Mouse (Mus musculus): ENCODE measurements around the gene Slc7a4. TPM values are rescaled to one million over a fixed set of nuclear protein-coding genes. Genes with fewer than 3 reads are reported as not detected.
A peak's percentile ranks its signal among the peaks of the same experiment; 100 is the strongest.

The Slc7a4 gene
- 1.1 and 1.8 TPM in 2 replicates for polyA plus RNA-seq (2014; fragmentation: Nextera tagmentation; extraction: Ambion mirVana)

GRCm38 (mm10) chr16:17583064-17583463, at the start of gene Slc7a4:
Gene Slc7a4, minus strand, starts transcription at chr16:17583214.
- WGBS = 13% methylated on average over 8 of the region's 8 CpGs

GRCm38 (mm10) chr16:17632580-17632979, 49.6 kb upstream of the Slc7a4 start:
- Histone ChIP-seq H3K4me2 (ENCODE audit: low read depth, severe bottlenecking) (no peak overlapping the region), H3K27ac (replicated peaks; ENCODE audit: low read depth, low read length) (no peak overlapping the region), H3K9ac (ENCODE audit: low read length) (no peak overlapping the region), H3K36me3 (ENCODE audit: control insufficient read depth, insufficient read depth, low read length) (peaks cover 33% of the 10 kb centered on the region), H3K27me3 (ENCODE audit: control insufficient read depth, insufficient read depth, low read length) (no peaks in the 10 kb centered on the region), H3K9me3 (ENCODE audit: control insufficient read depth, low read length) (no peaks in the 10 kb centered on the region), H3K4me1 (ENCODE audit: control insufficient read depth, insufficient read depth, low read length) (no peaks in the 10 kb centered on the region), H3K4me3 (ENCODE audit: low read depth, low read length) (no peak overlapping the region)
- WGBS = 96% methylated on average over 2 of the region's 2 CpGs
- no peak for DNase-seq (ENCODE audit: low spot score)
- ATAC-seq (ENCODE audit: insufficient number of reproducible peaks, low FRiP score, low TSS enrichment, low read depth) = no peak

More at GRCm38 (mm10) chr16:17583064-17583463, at the start of gene Slc7a4:
- Histone ChIP-seq H3K9ac (ENCODE audit: low read length) (no peak within 1 kb of the TSS), H3K4me3 (ENCODE audit: low read depth, low read length) (no peak within 1 kb of the TSS), H3K27ac (replicated peaks; ENCODE audit: low read depth, low read length) (no peak within 1 kb of the TSS), H3K4me1 (ENCODE audit: control insufficient read depth, insufficient read depth, low read length) (no peaks in the 10 kb centered on the region), H3K4me2 (ENCODE audit: low read depth, severe bottlenecking) (no peak within 1 kb of the TSS), H3K27me3 (ENCODE audit: control insufficient read depth, insufficient read depth, low read length) (no peaks in the 10 kb centered on the region), H3K9me3 (ENCODE audit: control insufficient read depth, low read length) (no peaks in the 10 kb centered on the region), H3K36me3 (ENCODE audit: control insufficient read depth, insufficient read depth, low read length) (no peaks in the 10 kb centered on the region)
- DNase-seq (ENCODE audit: low spot score) = peak; percentile 66
- no peak for ATAC-seq (ENCODE audit: insufficient number of reproducible peaks, low FRiP score, low TSS enrichment, low read depth)

GRCm38 (mm10) chr16:17626269-17626555, 43.2 kb upstream of the Slc7a4 start:
- ATAC-seq (ENCODE audit: insufficient number of reproducible peaks, low FRiP score, low TSS enrichment, low read depth) = no peak

GRCm38 (mm10) chr16:17625488-17626268, 42.7 kb upstream of the Slc7a4 start:
- no peak overlapping the region for H3K27ac ChIP-seq (replicated peaks; ENCODE audit: low read depth, low read length)
- peaks cover 19% of the 10 kb centered on the region; the same call in 1 of the 2 replicates for H3K36me3 ChIP-seq (ENCODE audit: control insufficient read depth, insufficient read depth, low read length)
- DNase-seq (ENCODE audit: low spot score) (no peak), ATAC-seq (ENCODE audit: insufficient number of reproducible peaks, low FRiP score, low TSS enrichment, low read depth) (no peak)
- H3K4me3 ChIP-seq (ENCODE audit: low read depth, low read length) = no peak overlapping the region
- H3K9ac ChIP-seq (ENCODE audit: low read length) = no peak overlapping the region
- no peaks in the 10 kb centered on the region for H3K4me1 ChIP-seq (ENCODE audit: control insufficient read depth, insufficient read depth, low read length)
- no peak overlapping the region for H3K4me2 ChIP-seq (ENCODE audit: low read depth, severe bottlenecking)
- no peaks in the 10 kb centered on the region for H3K9me3 ChIP-seq (ENCODE audit: control insufficient read depth, low read length)
- no peaks in the 10 kb centered on the region for H3K27me3 ChIP-seq (ENCODE audit: control insufficient read depth, insufficient read depth, low read length)
- 74% methylated on average over 8 of the region's 8 CpGs for WGBS

More at GRCm38 (mm10) chr16:17626269-17626555, 43.2 kb upstream of the Slc7a4 start:
- H3K4me2 ChIP-seq (ENCODE audit: low read depth, severe bottlenecking) = no peak overlapping the region
- no peaks in the 10 kb centered on the region for H3K27me3 ChIP-seq (ENCODE audit: control insufficient read depth, insufficient read depth, low read length)
- no peak overlapping the region for H3K4me3 ChIP-seq (ENCODE audit: low read depth, low read length)
- peaks cover 19% of the 10 kb centered on the region; the same call in 1 of the 2 replicates for H3K36me3 ChIP-seq (ENCODE audit: control insufficient read depth, insufficient read depth, low read length)
- no peak overlapping the region for H3K27ac ChIP-seq (replicated peaks; ENCODE audit: low read depth, low read length)
- 95% methylated on average over 5 of the region's 5 CpGs for WGBS
- no peak for DNase-seq (ENCODE audit: low spot score)
- no peaks in the 10 kb centered on the region for H3K4me1 ChIP-seq (ENCODE audit: control insufficient read depth, insufficient read depth, low read length)
- H3K9ac ChIP-seq (ENCODE audit: low read length) = no peak overlapping the region
- no peaks in the 10 kb centered on the region for H3K9me3 ChIP-seq (ENCODE audit: control insufficient read depth, low read length)

GRCm38 (mm10) chr16:17621936-17622335, 38.9 kb upstream of the Slc7a4 start:
- H3K9me3 ChIP-seq (ENCODE audit: control insufficient read depth, low read length) = no peaks in the 10 kb centered on the region
- WGBS = 88% methylated on average over 1 of the region's 1 CpGs
- H3K4me3 ChIP-seq (ENCODE audit: low read depth, low read length) = no peak overlapping the region
- H3K27ac ChIP-seq (replicated peaks; ENCODE audit: low read depth, low read length) = no peak overlapping the region
- ATAC-seq (ENCODE audit: insufficient number of reproducible peaks, low FRiP score, low TSS enrichment, low read depth) = no peak
- H3K4me2 ChIP-seq (ENCODE audit: low read depth, severe bottlenecking) = no peak overlapping the region
- 0 out of 2 replicates have a peak, but pooled peaks cover 3% of the 10 kb centered on the region for H3K4me1 ChIP-seq (ENCODE audit: control insufficient read depth, insufficient read depth, low read length)
- no peaks in the 10 kb centered on the region for H3K27me3 ChIP-seq (ENCODE audit: control insufficient read depth, insufficient read depth, low read length)
- H3K36me3 ChIP-seq (ENCODE audit: control insufficient read depth, insufficient read depth, low read length) = peaks cover 5% of the 10 kb centered on the region; the same call in 1 of the 2 replicates
- no peak overlapping the region for H3K9ac ChIP-seq (ENCODE audit: low read length)
- no peak for DNase-seq (ENCODE audit: low spot score)

GRCm38 (mm10) chr16:17619198-17620105, 36.4 kb upstream of the Slc7a4 start, which contains the start of gene Smpd4:
Gene Smpd4, plus strand, starts transcription at chr16:17619354.
- peak; percentile 99 for DNase-seq (ENCODE audit: low spot score)

GRCm38 (mm10) chr16:17617922-17618565, 35.0 kb upstream of the Slc7a4 start:
- Histone ChIP-seq H3K4me2 (ENCODE audit: low read depth, severe bottlenecking) (no peak overlapping the region), H3K9me3 (ENCODE audit: control insufficient read depth, low read length) (no peaks in the 10 kb centered on the region), H3K27ac (replicated peaks; ENCODE audit: low read depth, low read length) (no peak overlapping the region), H3K27me3 (ENCODE audit: control insufficient read depth, insufficient read depth, low read length) (no peaks in the 10 kb centered on the region), H3K9ac (ENCODE audit: low read length) (no peak overlapping the region), H3K4me3 (ENCODE audit: low read depth, low read length) (no peak overlapping the region), H3K36me3 (ENCODE audit: control insufficient read depth, insufficient read depth, low read length) (no peaks in the 10 kb centered on the region; the same call in 1 of the 2 replicates), H3K4me1 (ENCODE audit: control insufficient read depth, insufficient read depth, low read length) (0 out of 2 replicates have a peak, but pooled peaks cover 3% of the 10 kb centered on the region)
- WGBS = 19% methylated on average over 13 of the region's 13 CpGs
- DNase-seq (ENCODE audit: low spot score) = peak; percentile 82
- no peak for ATAC-seq (ENCODE audit: insufficient number of reproducible peaks, low FRiP score, low TSS enrichment, low read depth)

More at GRCm38 (mm10) chr16:17619198-17620105, 36.4 kb upstream of the Slc7a4 start, which contains the start of gene Smpd4:
- 2% methylated on average over 60 of the region's 60 CpGs for WGBS
- peak within 1 kb of the TSS; percentile 52 for H3K4me2 ChIP-seq (ENCODE audit: low read depth, severe bottlenecking)
- H3K36me3 ChIP-seq (ENCODE audit: control insufficient read depth, insufficient read depth, low read length) = no peaks in the 10 kb centered on the region; the same call in 1 of the 2 replicates
- peak within 1 kb of the TSS; percentile 87 for H3K9ac ChIP-seq (ENCODE audit: low read length)
- peak within 1 kb of the TSS; percentile 87 for H3K4me3 ChIP-seq (ENCODE audit: low read depth, low read length)
- H3K4me1 ChIP-seq (ENCODE audit: control insufficient read depth, insufficient read depth, low read length) = 0 out of 2 replicates have a peak, but pooled peaks cover 3% of the 10 kb centered on the region
- ATAC-seq (ENCODE audit: insufficient number of reproducible peaks, low FRiP score, low TSS enrichment, low read depth) = peak; percentile 79
- H3K27me3 ChIP-seq (ENCODE audit: control insufficient read depth, insufficient read depth, low read length) = no peaks in the 10 kb centered on the region
- no peak within 1 kb of the TSS for H3K27ac ChIP-seq (replicated peaks; ENCODE audit: low read depth, low read length)
- no peaks in the 10 kb centered on the region for H3K9me3 ChIP-seq (ENCODE audit: control insufficient read depth, low read length)

- no peak overlapping the region for H3K27ac ChIP-seq (replicated peaks; ENCODE audit: low read depth, low read length)
- H3K4me3 ChIP-seq (ENCODE audit: low read depth, low read length) = no peak overlapping the region
- 88% methylated on average over 5 of the region's 5 CpGs for WGBS
- no peaks in the 10 kb centered on the region for H3K27me3 ChIP-seq (ENCODE audit: control insufficient read depth, insufficient read depth, low read length)
- ATAC-seq (ENCODE audit: insufficient number of reproducible peaks, low FRiP score, low TSS enrichment, low read depth) (no peak), DNase-seq (ENCODE audit: low spot score) (no peak)
- 0 out of 2 replicates have a peak, but pooled peaks cover 3% of the 10 kb centered on the region for H3K4me1 ChIP-seq (ENCODE audit: control insufficient read depth, insufficient read depth, low read length)
- no peak overlapping the region for H3K9ac ChIP-seq (ENCODE audit: low read length)
- H3K9me3 ChIP-seq (ENCODE audit: control insufficient read depth, low read length) = no peaks in the 10 kb centered on the region
- H3K36me3 ChIP-seq (ENCODE audit: control insufficient read depth, insufficient read depth, low read length) = no peaks in the 10 kb centered on the region
- no peak overlapping the region for H3K4me2 ChIP-seq (ENCODE audit: low read depth, severe bottlenecking)
Measured at GRCm38 (mm10) chr16:17616212-17616611, 33.2 kb upstream of the Slc7a4 start.

All from limb, embryonic 11.5 days (tissue).